Mouse (Mus musculus) MEL (cell line): ENCODE results near the gene Hnrnpa1. TPM values are rescaled to one million over a fixed set of nuclear protein-coding genes. Genes with fewer than 3 reads are reported as not detected.

ENCODE experiments used
- DNase-seq: peaks from one replicate; pipeline ENCODE4 v3.0.0; 2011; ENCODE audit warnings: low read depth, low spot score
- H3K27ac ChIP-seq: 2 replicates; pipeline ENCODE4 v1.5.1; 2012; ENCODE audit warnings: low read depth, mild to moderate bottlenecking, control low read depth, low read length, moderate library complexity; ENCODE audit not compliant: control insufficient read depth
- H3K27me3 ChIP-seq, 2 experiments: fragments of 150-350 bp in 1 of 2; sonication (generic) in 1 of 2; 2 replicates each; pipeline ENCODE4 v1.6.1; 2012; ENCODE audit warnings: low read length in 2 of 2, mild to moderate bottlenecking in 2 of 2, improper control_type of control experiment in 1 of 2, moderate library complexity in 1 of 2; ENCODE audit not compliant: insufficient read depth in 2 of 2, control insufficient read depth in 1 of 2
- H3K36me3 ChIP-seq, 2 experiments: 2 replicates each; pipeline ENCODE4 v1.6.1; 2012 to 2014; ENCODE audit warnings: low read length in 2 of 2, improper control_type of control experiment in 1 of 2, inconsistent platforms in 1 of 2, mild to moderate bottlenecking in 1 of 2; ENCODE audit not compliant: insufficient read depth in 2 of 2, control insufficient read depth in 1 of 2
- H3K4me1 ChIP-seq, 2 experiments: fragments of 150-350 bp in 1 of 2; sonication (generic) in 1 of 2; 2 replicates each; pipeline ENCODE4 v1.6.1; 2012; ENCODE audit warnings: low read length in 2 of 2, improper control_type of control experiment in 1 of 2, mild to moderate bottlenecking in 1 of 2; ENCODE audit not compliant: insufficient read depth in 2 of 2, control insufficient read depth in 1 of 2
- H3K4me3 ChIP-seq, 2 experiments: fragments of 150-350 bp in 1 of 2; sonication (generic) in 1 of 2; 2 replicates each; pipeline ENCODE4 v1.5.1; 2012; ENCODE audit warnings: low read depth in 2 of 2, low read length in 2 of 2, mild to moderate bottlenecking in 2 of 2, moderate library complexity in 2 of 2, control low read depth in 1 of 2, improper control_type of control experiment in 1 of 2; ENCODE audit not compliant: control insufficient read depth in 1 of 2, insufficient read depth in 1 of 2
- H3K79me2 ChIP-seq: 2 replicates; pipeline ENCODE4 v1.6.1; 2012; ENCODE audit warnings: mild to moderate bottlenecking, low read length, moderate library complexity; ENCODE audit not compliant: control insufficient read depth, poor library complexity, insufficient read depth
- H3K9ac ChIP-seq: 2 replicates; pipeline ENCODE4 v1.6.1; 2012; ENCODE audit warnings: low read depth, mild to moderate bottlenecking, control low read depth, low read length, moderate library complexity; ENCODE audit not compliant: control insufficient read depth, poor library complexity, severe bottlenecking
- H3K9me3 ChIP-seq: fragments of 150-350 bp; sonication (generic); replicated peaks from 2 replicates; pipeline ENCODE4 v1.6.1; 2012; ENCODE audit warnings: mild to moderate bottlenecking, low read length, improper control_type of control experiment, moderate library complexity; ENCODE audit not compliant: insufficient read depth
- CTCF ChIP-seq, 3 experiments: IDR thresholded peaks in 2 of 3; conservative IDR thresholded peaks in 1 of 3; 2 replicates each; pipeline ENCODE4 v1.5.1; 2011 to 2012; ENCODE audit warnings: low read length in 3 of 3, low read depth in 2 of 3, mild to moderate bottlenecking in 2 of 3, improper control_type of control experiment in 1 of 3, inconsistent platforms in 1 of 3, mixed read lengths in 1 of 3, moderate library complexity in 1 of 3; ENCODE audit not compliant: control insufficient read depth in 1 of 3, insufficient read depth in 1 of 3, poor library complexity in 1 of 3, severe bottlenecking in 1 of 3
- E2F4 ChIP-seq: IDR thresholded peaks from 2 replicates; pipeline ENCODE4 v1.6.1; 2011; ENCODE audit warnings: low read depth, low read length, improper control_type of control experiment, borderline replicate concordance
- ELF1 ChIP-seq: IDR thresholded peaks from 2 replicates; pipeline ENCODE4 v1.6.1; 2014; ENCODE audit warnings: low read depth, mild to moderate bottlenecking, inconsistent platforms, low read length, improper control_type of control experiment, moderate library complexity
- ETS1 ChIP-seq: IDR thresholded peaks from 2 replicates; pipeline ENCODE4 v1.6.1; 2012; ENCODE audit warnings: low read depth, mild to moderate bottlenecking, inconsistent platforms, low read length, improper control_type of control experiment, moderate library complexity
- MAX ChIP-seq: IDR thresholded peaks from 2 replicates; pipeline ENCODE4 v1.6.1; 2011; ENCODE audit warnings: low read length, improper control_type of control experiment
- MEF2A ChIP-seq: IDR thresholded peaks from 2 replicates; pipeline ENCODE4 v1.6.1; 2014; ENCODE audit warnings: low read depth, mild to moderate bottlenecking, inconsistent platforms, low read length, improper control_type of control experiment; ENCODE audit not compliant: poor library complexity, insufficient replicate concordance, severe bottlenecking; ENCODE audit errors: extremely low read depth
- MXI1 ChIP-seq: IDR thresholded peaks from 2 replicates; pipeline ENCODE4 v1.6.1; 2011; ENCODE audit warnings: mild to moderate bottlenecking, low read depth, low read length, improper control_type of control experiment
- MYB ChIP-seq: IDR thresholded peaks from 2 replicates; pipeline ENCODE4 v1.6.1; 2011; ENCODE audit warnings: mild to moderate bottlenecking, low read depth, low read length, improper control_type of control experiment
- NELFE ChIP-seq: IDR thresholded peaks from 2 replicates; pipeline ENCODE4 v1.6.1; 2011; ENCODE audit warnings: low read depth, low read length, improper control_type of control experiment
- NRF1 ChIP-seq: IDR thresholded peaks from 2 replicates; pipeline ENCODE4 v1.6.1; 2014; ENCODE audit warnings: low read depth, mild to moderate bottlenecking, inconsistent platforms, low read length, improper control_type of control experiment, moderate library complexity; ENCODE audit not compliant: poor library complexity, insufficient read depth, severe bottlenecking
- POLR2A ChIP-seq, 2 experiments: IDR thresholded peaks; 2 replicates each; pipeline ENCODE4 v1.6.1; 2011 to 2012; ENCODE audit warnings: low read length in 2 of 2, mild to moderate bottlenecking in 2 of 2, control low read depth in 1 of 2, improper control_type of control experiment in 1 of 2, low read depth in 1 of 2, moderate library complexity in 1 of 2; ENCODE audit not compliant: control insufficient read depth in 1 of 2, insufficient read depth in 1 of 2, poor library complexity in 1 of 2
- POLR2AphosphoS5 ChIP-seq: IDR thresholded peaks from 2 replicates; pipeline ENCODE4 v1.6.1; 2012; ENCODE audit warnings: low read depth, borderline replicate concordance, mild to moderate bottlenecking, inconsistent platforms, low read length, moderate library complexity, mixed read lengths
- RAD21 ChIP-seq: IDR thresholded peaks from 2 replicates; pipeline ENCODE4 v1.6.1; 2011; ENCODE audit warnings: mild to moderate bottlenecking, low read depth, low read length, improper control_type of control experiment
- SIN3A ChIP-seq: IDR thresholded peaks from 2 replicates; pipeline ENCODE4 v1.6.1; 2012; ENCODE audit warnings: low read length, improper control_type of control experiment, inconsistent platforms
- SMC3 ChIP-seq: IDR thresholded peaks from 2 replicates; pipeline ENCODE4 v1.6.1; 2011; ENCODE audit warnings: low read depth, low read length, improper control_type of control experiment
- TCF12 ChIP-seq: IDR thresholded peaks from 2 replicates; pipeline ENCODE4 v1.6.1; 2014; ENCODE audit warnings: low read depth, mild to moderate bottlenecking, inconsistent platforms, low read length, improper control_type of control experiment, moderate library complexity
- USF2 ChIP-seq, 2 experiments: IDR thresholded peaks; 2 replicates each; pipeline ENCODE4 v1.6.1; 2011 to 2012; ENCODE audit warnings: improper control_type of control experiment in 2 of 2, low read length in 2 of 2, borderline replicate concordance in 1 of 2, inconsistent platforms in 1 of 2, low read depth in 1 of 2, mild to moderate bottlenecking in 1 of 2; ENCODE audit not compliant: insufficient read depth in 1 of 2
- ZKSCAN1 ChIP-seq: IDR thresholded peaks from 2 replicates; pipeline ENCODE4 v1.6.1; 2012; ENCODE audit warnings: low read depth, mild to moderate bottlenecking, inconsistent platforms, low read length, improper control_type of control experiment, moderate library complexity
- polyA plus RNA-seq, 2 experiments: library from polyadenylated mRNA; stranded (reverse) in 1 of 2; unstranded in 1 of 2; fragments of >175 nt in 1 of 2; fragments of >200 nt in 1 of 2; gene quantifications; 2 replicates each; pipeline versions ENCODE4 v1.2.1 to v1.2.4; 2012; ENCODE audit warnings: low replicate concordance in 2 of 2, low read depth in 1 of 2; ENCODE audit not compliant: insufficient read length in 2 of 2, insufficient read depth in 1 of 2, missing spikeins in 1 of 2
- total RNA-seq: library from RNA; depleted of rRNA; stranded (reverse); fragments of 300-350 nt; gene quantifications from 2 replicates; pipeline ENCODE4 v1.2.3, GENCODE M21; 2012

The Hnrnpa1 gene
- total and polyA plus RNA-seq, 3 experiments, result 322 to 900 TPM; not detected in 1

DNA sequence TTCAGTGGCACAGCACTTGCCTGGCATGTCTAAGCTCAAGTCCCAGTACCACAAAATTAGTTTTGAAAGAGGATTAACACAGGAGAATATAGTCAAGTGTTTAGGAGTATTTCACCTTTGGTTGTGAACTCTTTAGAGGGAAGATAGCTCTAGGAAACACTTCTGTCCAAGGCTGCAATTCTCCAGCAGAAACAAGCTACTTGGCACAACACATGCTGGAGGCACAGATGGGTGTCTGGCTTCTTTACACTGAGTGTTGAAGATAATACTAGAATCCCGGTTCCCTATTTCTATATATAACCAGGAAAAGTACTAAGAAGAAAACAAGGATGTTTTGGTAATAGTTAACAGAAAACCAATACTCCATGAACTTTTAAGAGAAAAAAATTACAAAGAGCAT lies 43.4 kb upstream of the Hnrnpa1 start:
- Histone ChIP-seq H3K27ac (no peak overlapping the region), H3K9me3 (no peaks in the 10 kb centered on the region), H3K4me3 (no peak overlapping the region), H3K27me3 (no peaks in the 10 kb centered on the region), H3K36me3 (peaks cover 0 to 7% of the 10 kb centered on the region in 2 experiments; a peak in 2 of 4 replicates), H3K79me2 (no peaks in the 10 kb centered on the region), H3K4me1 (no peaks in the 10 kb centered on the region), H3K9ac (no peak overlapping the region)
- TF ChIP-seq CTCF (IDR thresholded peaks at IDR 0.05 in 2 of 3, conservative IDR thresholded peaks at IDR 0.05 in 1 of 3; ENCODE audit: control insufficient read depth in 1 of 3, insufficient read depth in 1 of 3, low read depth in 2 of 3, low read length in 3 of 3, poor library complexity in 1 of 3, severe bottlenecking in 1 of 3) (no peak), E2F4 (no peak), SIN3A (no peak), POLR2AphosphoS5 (no peak), TCF12 (no peak), ELF1 (no peak), POLR2A (IDR thresholded peaks at IDR 0.05; ENCODE audit: control insufficient read depth in 1 of 2, insufficient read depth in 1 of 2, low read depth in 1 of 2, low read length in 2 of 2, poor library complexity in 1 of 2) (no peak), USF2 (IDR thresholded peaks at IDR 0.05; ENCODE audit: borderline replicate concordance in 1 of 2, insufficient read depth in 1 of 2, low read depth in 1 of 2, low read length in 2 of 2) (no peak), NRF1 (no peak), MAX (no peak), RAD21 (no peak), MXI1 (no peak), MEF2A (no peak), SMC3 (no peak), NELFE (no peak), ETS1 (no peak)
- no peak for DNase-seq

DNA sequence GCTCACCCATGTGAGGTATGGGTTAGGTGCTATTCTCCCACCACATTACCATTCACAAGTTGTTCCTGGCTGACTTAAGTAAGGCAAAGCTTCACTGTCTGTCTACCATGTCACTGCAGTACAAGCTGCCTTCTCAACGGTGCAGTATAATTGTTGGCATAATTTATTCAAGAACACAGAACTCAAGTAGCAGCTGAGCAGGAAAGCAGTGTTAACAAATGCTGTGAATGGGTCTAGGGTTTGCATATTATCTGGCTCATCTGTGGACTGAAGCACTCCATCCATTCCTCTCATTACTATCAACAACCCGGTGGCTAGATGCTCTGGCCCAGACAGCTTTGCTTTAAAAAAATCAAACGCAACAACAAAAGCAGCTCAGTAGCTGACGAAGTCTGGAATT lies 42.4 kb upstream of the Hnrnpa1 start:
- no peaks in the 10 kb centered on the region for H3K27me3 ChIP-seq
- no peak for TF ChIP-seq ZKSCAN1
- TF ChIP-seq USF2 (IDR thresholded peaks at IDR 0.05; ENCODE audit: borderline replicate concordance in 1 of 2, insufficient read depth in 1 of 2, low read depth in 1 of 2, low read length in 2 of 2), result no peak
- TF ChIP-seq MYB, result no peak
- DNase-seq, result no peak
- no peaks in the 10 kb centered on the region for H3K9me3 ChIP-seq
- no peaks in the 10 kb centered on the region for H3K79me2 ChIP-seq
- peaks cover 0 to 9% of the 10 kb centered on the region in 2 experiments; a peak in 2 of 4 replicates for H3K36me3 ChIP-seq
- no peak overlapping the region for H3K27ac ChIP-seq
- no peak overlapping the region for H3K4me3 ChIP-seq
- no peak overlapping the region for H3K9ac ChIP-seq
- H3K4me1 ChIP-seq, result no peaks in the 10 kb centered on the region
